Mouse (Mus musculus) ES-E14 (cell line): ENCODE results near the gene Rcc2.

ENCODE experiments used
- CHD2 ChIP-seq: IDR thresholded peaks from 2 replicates; pipeline ENCODE4 v1.6.1; 2014; ENCODE audit warnings: mild to moderate bottlenecking, low read depth, low read length, inconsistent platforms
- HCFC1 ChIP-seq: IDR thresholded peaks from 2 replicates; pipeline ENCODE4 v1.6.1; 2012; ENCODE audit warnings: low read length, inconsistent platforms, borderline replicate concordance; ENCODE audit not compliant: insufficient read depth
- MAFK ChIP-seq: IDR thresholded peaks from 2 replicates; pipeline ENCODE4 v1.6.1; 2014; ENCODE audit warnings: mild to moderate bottlenecking, low read depth, low read length, inconsistent platforms; ENCODE audit not compliant: insufficient read depth
- ZC3H11A ChIP-seq: IDR thresholded peaks from 2 replicates; pipeline ENCODE4 v1.6.1; 2012; ENCODE audit warnings: low read depth, mild to moderate bottlenecking, inconsistent platforms, low read length, borderline replicate concordance
- ZNF384 ChIP-seq: IDR thresholded peaks from 2 replicates; pipeline ENCODE4 v1.6.1; 2012; ENCODE audit warnings: low read depth, low read length, inconsistent platforms

- TF ChIP-seq ZNF384 = no peak
- TF ChIP-seq HCFC1 = no peak
- no peak for TF ChIP-seq ZC3H11A
- no peak for TF ChIP-seq CHD2
- no peak for TF ChIP-seq MAFK
These were observed 47.6 kb downstream of the Rcc2 start for GRCm38 (mm10) chr4:140747978-140748377.
